Mouse (Mus musculus) gastrocnemius, adult 8-10 months (tissue): ENCODE measurements around the gene Vti1b. TPM values are rescaled to one million over a fixed set of nuclear protein-coding genes. Genes with fewer than 3 reads are reported as not detected.

Experiments used
- DNase-seq, 2 experiments: peaks; one replicate each; pipeline ENCODE4 v3.0.0; 2022; ENCODE audit warnings: low spot score in 2 of 2
- total RNA-seq, 4 experiments: library from RNA; stranded (reverse); gene quantifications; 2 replicates each; pipeline ENCODE4 v1.2.4; 2022

Gene Vti1b
- total RNA-seq, 4 experiments from 2014 or later, result 89.4 to 121 (median 93.7) TPM

GRCm38 (mm10) chr12:79138999-79139398 lies 33.5 kb downstream of the Vti1b start:
- DNase-seq, result no peak

- no peak for DNase-seq
These were observed 35.5 kb downstream of the Vti1b start for GRCm38 (mm10) chr12:79136949-79137348.

GRCm38 (mm10) chr12:79135105-79135504 lies 37.4 kb downstream of the Vti1b start:
- DNase-seq, result no peak

GRCm38 (mm10) chr12:79134676-79135075 lies 37.8 kb downstream of the Vti1b start:
- no peak for DNase-seq

GRCm38 (mm10) chr12:79131706-79132460 lies 40.6 kb downstream of the Vti1b start:
- no peak for DNase-seq

- DNase-seq, result no peak
These were observed 41.2 kb downstream of the Vti1b start for GRCm38 (mm10) chr12:79131178-79131675.

GRCm38 (mm10) chr12:79130299-79131177 lies 41.9 kb downstream of the Vti1b start, which contains the start of gene Arg2:
Gene Arg2 (plus strand): TSS chr12:79130777.
- peak in 1 of 2 experiments; percentile 7 for DNase-seq

- no peak for DNase-seq
These were observed 49.6 kb downstream of the Vti1b start for GRCm38 (mm10) chr12:79122820-79123219.

GRCm38 (mm10) chr12:79118991-79119390 lies 53.5 kb downstream of the Vti1b start:
- no peak for DNase-seq

Other genes with a start within 250 kb of the Vti1b start
- 1 to 10 TPM; 1.8 to 6.6 (median 3.4) TPM for gene Tmem229b, start 165.0 kb downstream of the Vti1b start, total RNA-seq
- 1 to 10 TPM in 3 of 4 experiments, under 1 TPM in 1; 0.61 to 2.7 (median 1.5) TPM for gene Plekhh1, start 143.5 kb downstream of the Vti1b start, total RNA-seq
- 1 to 10 TPM; 1.6 to 2.3 (median 1.9) TPM for gene Pigh, start 83.0 kb downstream of the Vti1b start, total RNA-seq
- not detected for gene Arg2, start 41.9 kb downstream of the Vti1b start, total RNA-seq
- gene Rdh11, start 19.6 kb upstream of the Vti1b start, total RNA-seq, result 1 to 10 TPM; 1.5 to 2.6 (median 2.1) TPM
- gene Rdh12, start 36.2 kb upstream of the Vti1b start, total RNA-seq, result not detected
- gene Zfyve26, start 123.6 kb upstream of the Vti1b start, total RNA-seq, result 10 to 100 TPM; 13.9 to 16.8 (median 16.5) TPM
- gene Rad51b, start 124.6 kb upstream of the Vti1b start, total RNA-seq, result under 1 TPM; 0.17 to 0.24 (median 0.21) TPM